Mouse (Mus musculus): ENCODE data around the gene Gcnt2.

DNA sequence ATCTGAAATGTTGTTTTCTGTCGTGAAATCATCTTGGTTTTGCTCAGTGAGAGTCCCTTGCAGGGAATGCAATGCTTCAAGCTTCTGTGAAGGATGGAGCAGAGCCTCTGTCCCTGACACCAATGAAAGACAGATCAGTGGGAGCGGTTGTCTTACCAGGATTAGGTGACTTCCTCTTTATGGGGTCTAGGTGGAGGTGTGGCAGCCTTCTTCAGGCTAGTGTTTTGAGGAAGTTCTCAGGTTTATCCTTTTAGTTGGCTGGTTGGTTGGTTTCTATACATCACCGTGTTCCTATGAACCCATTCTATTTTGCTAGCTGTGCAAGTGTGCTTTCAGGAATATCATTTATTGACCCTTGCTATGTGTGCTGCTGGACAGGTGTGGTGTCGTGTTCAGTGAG, 18.0 kb downstream of the Gcnt2 start:
- TF ChIP-seq POLR2A (IDR thresholded peaks at IDR 0.05; ENCODE audit: borderline replicate concordance, control insufficient read depth, low read depth, low read length) (no peak), CTCF (IDR thresholded peaks at IDR 0.05; ENCODE audit: control insufficient read depth, insufficient read depth, low read length) (no peak)

Measured in bone marrow, adult 2 months (tissue).